Mouse (Mus musculus) cerebellum, adult 9-10 months (tissue): Measurements from ENCODE around the gene Olfr329-ps.
"Not testable (repeated sequence)": the region's sequence is repeated elsewhere in the genome, so short reads cannot be mapped to it uniquely, and the experiment has no call there.

ENCODE experiments used
- DNase-seq: peaks from one replicate; pipeline ENCODE4 v3.0.0; 2022

Gene Olfr329-ps

GRCm38 (mm10) chr11:58546322-58546721 is at the start of gene Olfr329-ps:
Gene Olfr329-ps (minus strand): TSS chr11:58546422.
- DNase-seq = no peak

GRCm38 (mm10) chr11:58594814-58595213 is 48.6 kb upstream of the Olfr329-ps start, which contains the start of gene Olfr324:
Gene Olfr324 (plus strand): TSS chr11:58595114.
- no peak for DNase-seq

- no peak for DNase-seq
Measured at GRCm38 (mm10) chr11:58588620-58589250, 42.5 kb upstream of the Olfr329-ps start.

- peak; percentile 12 for DNase-seq
Measured at GRCm38 (mm10) chr11:58587898-58588348, 41.7 kb upstream of the Olfr329-ps start.

- no peak for DNase-seq
Measured at GRCm38 (mm10) chr11:58578636-58579035, 32.4 kb upstream of the Olfr329-ps start.

GRCm38 (mm10) chr11:58577430-58577829 is 31.2 kb upstream of the Olfr329-ps start, which contains the start of gene Olfr325:
Gene Olfr325 (plus strand): TSS chr11:58577730.
- DNase-seq = no peak

- DNase-seq = no peak
Measured at GRCm38 (mm10) chr11:58570405-58570804, 24.2 kb upstream of the Olfr329-ps start, which contains the start of gene Olfr224. Gene Olfr224 (minus strand): TSS chr11:58570553.

GRCm38 (mm10) chr11:58555536-58555935 is 9.3 kb upstream of the Olfr329-ps start, which contains the start of gene Olfr328:
Gene Olfr328 (minus strand): TSS chr11:58555636.
- no peak for DNase-seq

- DNase-seq = not testable (repeated sequence)
Measured at GRCm38 (mm10) chr11:58534736-58535135, 11.5 kb downstream of the Olfr329-ps start, which contains the start of gene Olfr330. Gene Olfr330 (minus strand): TSS chr11:58534836.

- peak; percentile 30 for DNase-seq
Measured at GRCm38 (mm10) chr11:58519756-58520155, 26.5 kb downstream of the Olfr329-ps start.

GRCm38 (mm10) chr11:58518916-58519315 is 27.3 kb downstream of the Olfr329-ps start:
- DNase-seq = peak; percentile 51

GRCm38 (mm10) chr11:58509058-58509457 is 37.2 kb downstream of the Olfr329-ps start:
- not testable (repeated sequence) for DNase-seq

- DNase-seq = not testable (repeated sequence)
Measured at GRCm38 (mm10) chr11:58502472-58502871, 43.8 kb downstream of the Olfr329-ps start, which contains the start of gene Olfr331. Gene Olfr331 (minus strand): TSS chr11:58502572.

GRCm38 (mm10) chr11:58499290-58499689 is 46.9 kb downstream of the Olfr329-ps start:
- no peak for DNase-seq

GRCm38 (mm10) chr11:58498761-58499160 is 47.5 kb downstream of the Olfr329-ps start:
- DNase-seq = no peak

- DNase-seq = no peak
Measured at GRCm38 (mm10) chr11:58492455-58492854, 53.8 kb downstream of the Olfr329-ps start, which contains the start of gene Olfr332. Gene Olfr332 (minus strand): TSS chr11:58492555.
